8 mouse cellular contexts compared by ENCODE assay signal in the genomic region with DNA sequence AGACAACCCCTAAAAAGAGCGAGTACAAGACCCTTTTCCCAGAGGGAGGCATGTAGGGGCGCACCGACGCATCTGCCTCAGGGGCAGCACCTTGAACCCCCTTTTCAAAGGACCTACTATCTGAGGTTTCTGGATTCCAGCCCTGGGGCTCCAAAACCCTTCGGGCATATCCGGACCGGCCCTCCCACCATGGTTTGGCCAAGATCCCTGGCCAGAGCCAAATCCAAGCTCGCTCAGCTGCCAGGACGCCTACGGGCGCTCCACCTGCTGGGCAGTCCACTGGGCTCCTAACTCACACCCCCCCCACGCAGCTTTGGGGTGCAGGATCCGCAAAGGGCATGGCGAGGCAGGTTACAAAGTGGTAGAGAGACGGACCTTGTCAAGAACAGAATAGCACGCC. TPM values are rescaled to one million over a fixed set of nuclear protein-coding genes. Genes with fewer than 3 reads are reported as not detected.
A peak's percentile ranks its signal among the peaks of the same experiment; 100 is the strongest.
DNase-seq lines count a peak whose midpoint lies in the region; ATAC-seq and TF ChIP-seq lines count a peak whose summit lies in the region.

No protein-coding gene starts in this region.

- H3K4me3 ChIP-seq in layer of hippocampus, adult 2 months: peak overlapping the region; percentile 68
- H3K4me3 ChIP-seq in lung, embryonic 14.5 days (ENCODE audit: low read depth, low read length): peak overlapping the region; percentile 61

- intact Hi-C loops in gastrocnemius, postnatal 14 days (cut with DNase I; ENCODE audit: low total_unique reads): loop anchor here (5.0 kb wide), 1 partner anchor 85 kb away; no protein-coding TSS in a partner anchor

- H3K4me1 ChIP-seq in lung, embryonic 14.5 days (ENCODE audit: insufficient read depth): peaks cover 28% of the 10 kb centered on the region

- DNase-seq in layer of hippocampus, adult 2 months (ENCODE audit: low spot score in 2 of 2): peak; percentile 27 to 32
- no peak for DNase-seq in layer of hippocampus, adult 9-11 months
- peak; percentile 87 to 89 for DNase-seq in cerebellum, adult 18-20 months
- DNase-seq in gastrocnemius, postnatal 14 days: peak; percentile 69
- peak; percentile 79 for DNase-seq in kidney, adult 11 months
- no peak for DNase-seq in lung, embryonic 14.5 days
- DNase-seq in right cerebral cortex, postnatal 4 days: peak; percentile 42
- DNase-seq in embryo, embryonic 11 days: no peak

- peaks cover 4% of the 10 kb centered on the region for H3K27me3 ChIP-seq in lung, embryonic 14.5 days (ENCODE audit: insufficient read depth, low read length)

- H3K27ac ChIP-seq in layer of hippocampus, adult 2 months: peak overlapping the region; percentile 87
- H3K27ac ChIP-seq in lung, embryonic 14.5 days (ENCODE audit: low read depth): no peak overlapping the region

- peak; percentile 47 for TF ChIP-seq CTCF in layer of hippocampus, adult 2 months (conservative IDR thresholded peaks at IDR 0.05)
- TF ChIP-seq CTCF in lung, embryonic 14.5 days (IDR thresholded peaks at IDR 0.05; ENCODE audit: low read depth): peak; percentile 6; the same call in 1 of the 2 replicates

- no peaks in the 10 kb centered on the region for H3K36me3 ChIP-seq in lung, embryonic 14.5 days (ENCODE audit: insufficient read depth)

- H3K4me2 ChIP-seq in lung, embryonic 14.5 days: peak overlapping the region; percentile 94

- WGBS in lung, embryonic 14.5 days: 64% methylated on average over 16 of the region's 16 CpGs

- no peaks in the 10 kb centered on the region for H3K9me3 ChIP-seq in lung, embryonic 14.5 days (ENCODE audit: low read depth, low read length)

- peak overlapping the region; percentile 66 for H3K9ac ChIP-seq in lung, embryonic 14.5 days

- no peak for ATAC-seq in lung, embryonic 14.5 days (ENCODE audit: insufficient read depth)

RNA-seq across cellular contexts. Expression of gene Afap1l2, which starts 0.7 kb away (rescaled TPM):
- 10 to 100 TPM; 11.4 to 12.0 TPM for total RNA-seq in layer of hippocampus, adult 2 months (2021)
- total RNA-seq in gastrocnemius, postnatal 14 days (2021): 10 to 100 TPM in 1 of 2 experiments, 1 to 10 TPM in 1; 6.0 to 11.0 TPM
- 23.3 and 24.2 TPM in 2 replicates for polyA plus RNA-seq in lung, embryonic 14.5 days (2014; fragmentation: Nextera tagmentation; extraction: Ambion mirVana)

Comparison
In these comparisons a context has a peak if more than half of its experiments do, and no peak if none do; other contexts are left out.
1. DNase-seq: peak in layer of hippocampus, adult 2 months (2 of 2), cerebellum, adult 18-20 months (2 of 2), gastrocnemius, postnatal 14 days (single experiment), kidney, adult 11 months (single experiment) and right cerebral cortex, postnatal 4 days (single experiment); none in layer of hippocampus, adult 9-11 months (single experiment), lung, embryonic 14.5 days (single experiment) and embryo, embryonic 11 days (single experiment).